Mouse (Mus musculus) A20 (cell line): ENCODE data around the gene Large2.

Experiments used
- DNase-seq: peaks from one replicate; pipeline ENCODE4 v3.0.0-alpha.2; 2011; ENCODE audit warnings: low read depth, low spot score

The Large2 gene

GRCm38 (mm10) chr2:92390206-92390930 lies 15.7 kb upstream of the Large2 start:
- no peak for DNase-seq

DNA sequence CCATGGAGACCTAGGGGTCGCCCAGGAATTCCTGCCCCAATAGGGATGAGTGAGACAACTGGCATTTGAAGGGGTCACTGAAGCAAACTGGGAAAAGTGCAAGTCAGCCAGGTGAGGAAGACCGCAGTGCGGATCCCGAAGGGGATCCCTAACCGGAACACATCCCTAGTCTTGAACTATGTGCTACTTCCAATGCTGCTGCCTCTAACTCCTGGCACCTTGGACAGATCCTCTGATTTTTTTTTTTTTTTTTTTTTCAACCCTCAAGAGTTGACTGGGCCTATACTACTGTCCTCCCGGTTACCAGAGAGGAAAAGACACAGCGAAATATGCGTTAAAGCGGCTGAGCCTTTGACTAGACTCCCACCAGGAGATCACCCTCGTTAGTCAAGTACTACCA lies 15.0 kb upstream of the Large2 start:
- no peak for DNase-seq

- DNase-seq = no peak
These were observed 14.4 kb upstream of the Large2 start for GRCm38 (mm10) chr2:92388891-92389641.

GRCm38 (mm10) chr2:92388081-92388517 lies 13.4 kb upstream of the Large2 start:
- DNase-seq = no peak

DNA sequence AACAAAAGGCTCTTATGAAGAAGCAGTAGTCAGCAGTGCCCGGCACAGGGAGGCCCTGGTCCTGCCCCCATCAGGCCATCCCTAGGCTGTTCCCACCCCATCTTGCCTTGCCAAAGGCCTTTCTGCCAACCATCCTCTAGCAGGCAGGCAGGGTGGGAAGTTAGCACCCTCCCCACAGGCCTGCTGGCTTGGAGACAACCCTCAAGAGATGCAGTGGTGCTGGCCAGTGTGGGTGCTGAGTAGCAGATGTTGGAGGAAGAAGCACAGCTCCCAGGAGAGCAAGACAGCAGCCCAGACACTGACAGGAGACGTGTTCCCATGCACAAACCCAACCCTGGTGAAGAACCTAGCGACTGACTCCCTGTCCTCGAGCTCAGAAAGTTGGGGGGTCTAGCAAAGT lies 13.0 kb upstream of the Large2 start:
- DNase-seq = no peak

GRCm38 (mm10) chr2:92386821-92387570 lies 12.3 kb upstream of the Large2 start:
- DNase-seq = no peak

- no peak for DNase-seq
These were observed 10.7 kb upstream of the Large2 start for GRCm38 (mm10) chr2:92385113-92386051.

GRCm38 (mm10) chr2:92384101-92384500 lies 9.4 kb upstream of the Large2 start:
- DNase-seq = no peak

- DNase-seq = no peak
These were observed 8.1 kb upstream of the Large2 start for GRCm38 (mm10) chr2:92382759-92383158.

GRCm38 (mm10) chr2:92381901-92382588 lies 7.4 kb upstream of the Large2 start, which contains the start of gene 1700029I15Rik:
TSS of gene 1700029I15Rik (plus strand) at chr2:92382538.
- DNase-seq = no peak

- DNase-seq = no peak
These were observed 6.5 kb upstream of the Large2 start for GRCm38 (mm10) chr2:92381161-92381560.

DNA sequence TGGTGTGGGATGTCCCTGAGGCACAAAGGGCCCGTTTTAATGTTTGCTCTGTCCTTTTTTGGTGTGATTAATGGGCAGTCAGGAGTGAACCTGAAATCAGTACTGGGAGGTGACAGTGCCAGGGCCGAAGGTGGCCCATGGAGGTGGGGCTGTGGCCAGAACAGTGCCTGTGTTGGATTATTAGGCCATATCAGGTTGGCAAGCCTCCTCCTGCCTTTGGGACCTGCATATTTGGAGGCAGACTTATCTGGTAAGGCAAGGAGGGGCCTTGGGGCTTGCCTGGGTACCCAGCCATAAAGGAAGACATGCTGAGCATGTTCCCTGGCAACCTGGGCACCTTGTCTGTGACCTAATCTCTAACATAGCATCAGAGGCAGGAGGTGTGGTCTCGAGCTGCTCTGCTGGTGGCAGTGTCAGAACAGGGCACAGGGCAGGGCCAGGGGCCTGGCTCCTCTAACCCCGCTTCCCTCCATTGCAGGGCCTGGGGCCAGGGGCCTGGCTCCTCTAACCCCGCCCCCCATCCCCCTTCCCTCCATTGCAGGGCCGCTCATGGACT lies 5.9 kb upstream of the Large2 start:
- DNase-seq = no peak

DNA sequence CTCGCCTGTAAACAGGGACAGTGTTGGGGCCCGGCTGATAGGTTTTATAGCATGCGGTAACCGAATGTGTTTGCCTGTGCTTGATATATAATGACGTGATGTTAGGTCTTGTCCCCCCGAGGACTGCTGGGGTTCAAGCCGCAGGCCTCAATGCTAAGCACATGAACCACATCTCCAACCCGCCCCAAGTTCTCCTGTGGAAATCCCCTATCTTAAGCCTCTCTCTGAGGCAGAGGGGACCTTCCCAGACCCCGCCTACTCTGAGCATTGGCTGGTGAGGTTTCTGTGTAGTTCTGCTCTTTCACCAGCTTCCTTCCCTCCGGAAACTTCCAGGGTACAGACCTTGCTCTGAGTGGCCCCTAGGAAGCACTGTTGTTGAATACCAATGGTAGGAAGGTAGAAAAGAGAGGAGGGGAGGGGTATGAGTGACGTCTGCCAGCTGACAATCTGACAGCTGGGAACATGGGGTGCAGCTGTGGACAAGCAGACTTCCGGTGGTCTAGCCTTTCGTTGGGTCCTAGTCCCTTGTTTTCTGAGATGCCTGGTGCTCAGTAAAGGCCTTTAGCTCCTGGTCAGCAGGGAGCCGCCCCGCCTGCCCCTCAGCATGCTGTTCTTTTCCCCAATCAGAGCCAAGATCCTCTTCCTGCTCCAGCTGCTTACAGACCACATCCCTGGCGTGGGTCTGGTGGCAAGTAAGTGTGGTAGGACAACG lies 5.3 kb upstream of the Large2 start:
- DNase-seq = peak; percentile 57

GRCm38 (mm10) chr2:92377320-92377719 lies 2.7 kb upstream of the Large2 start:
- DNase-seq = no peak

DNA sequence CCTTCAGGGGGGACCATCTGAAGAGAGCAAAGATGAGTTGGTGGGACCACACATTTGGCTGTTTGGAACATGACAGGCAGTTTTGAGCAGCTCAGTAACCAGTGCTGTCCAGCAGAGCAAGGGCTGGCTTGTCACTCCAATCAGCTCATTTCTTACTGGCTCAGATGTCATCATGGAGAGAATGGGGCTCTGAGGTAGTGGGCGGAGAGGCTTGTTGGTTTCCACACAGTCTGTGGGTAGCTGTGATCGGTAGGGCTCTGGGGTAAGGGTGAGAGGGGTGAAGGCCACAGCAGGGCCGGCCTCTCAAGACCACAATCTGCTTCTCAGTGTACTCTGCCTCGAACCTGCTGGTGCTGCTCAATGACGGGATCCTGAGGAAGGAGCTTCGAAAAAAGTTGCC lies 1.6 kb upstream of the Large2 start:
- no peak for DNase-seq

DNA sequence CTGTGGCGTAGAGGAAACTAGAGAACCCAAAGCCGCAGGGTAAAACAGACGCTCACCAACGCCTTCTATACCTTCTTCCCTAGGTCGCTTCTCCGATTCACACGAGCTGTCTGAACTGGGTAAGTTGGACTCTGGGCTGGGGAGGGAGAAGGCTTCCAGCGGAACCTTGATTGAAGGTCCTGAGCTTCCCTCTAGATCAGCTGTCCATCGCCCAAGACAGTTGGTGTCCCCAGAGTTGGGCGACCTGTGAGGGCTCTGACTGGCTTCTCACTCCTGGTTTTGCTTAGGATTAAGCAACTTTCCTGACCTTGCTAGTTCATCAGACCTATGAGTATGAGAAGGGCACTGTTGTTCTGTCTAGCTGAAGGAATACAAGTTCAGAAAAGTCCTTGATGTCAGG lies 1.1 kb upstream of the Large2 start:
- no peak for DNase-seq

GRCm38 (mm10) chr2:92375099-92375623 lies 492 bp upstream of the Large2 start:
- peak; percentile 98 for DNase-seq

DNA sequence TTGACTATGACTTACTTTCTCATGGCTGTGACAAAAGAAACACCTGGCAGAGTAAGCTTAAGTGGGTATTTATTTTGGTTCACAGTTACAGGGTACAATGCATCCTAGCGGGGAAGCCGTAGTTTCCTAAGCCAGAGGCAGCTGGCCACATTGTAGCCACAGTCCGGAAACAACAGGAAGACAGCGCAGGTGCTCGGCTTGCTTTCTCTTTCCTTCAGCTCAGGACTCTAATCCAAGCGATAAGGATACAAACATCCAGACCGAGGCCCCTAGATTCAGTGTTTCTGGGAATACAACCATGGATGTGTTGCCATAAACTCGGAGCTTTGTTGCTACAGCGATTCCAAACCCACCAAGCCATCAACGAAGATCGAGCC lies 1.2 kb downstream of the Large2 start:
- DNase-seq = no peak

DNA sequence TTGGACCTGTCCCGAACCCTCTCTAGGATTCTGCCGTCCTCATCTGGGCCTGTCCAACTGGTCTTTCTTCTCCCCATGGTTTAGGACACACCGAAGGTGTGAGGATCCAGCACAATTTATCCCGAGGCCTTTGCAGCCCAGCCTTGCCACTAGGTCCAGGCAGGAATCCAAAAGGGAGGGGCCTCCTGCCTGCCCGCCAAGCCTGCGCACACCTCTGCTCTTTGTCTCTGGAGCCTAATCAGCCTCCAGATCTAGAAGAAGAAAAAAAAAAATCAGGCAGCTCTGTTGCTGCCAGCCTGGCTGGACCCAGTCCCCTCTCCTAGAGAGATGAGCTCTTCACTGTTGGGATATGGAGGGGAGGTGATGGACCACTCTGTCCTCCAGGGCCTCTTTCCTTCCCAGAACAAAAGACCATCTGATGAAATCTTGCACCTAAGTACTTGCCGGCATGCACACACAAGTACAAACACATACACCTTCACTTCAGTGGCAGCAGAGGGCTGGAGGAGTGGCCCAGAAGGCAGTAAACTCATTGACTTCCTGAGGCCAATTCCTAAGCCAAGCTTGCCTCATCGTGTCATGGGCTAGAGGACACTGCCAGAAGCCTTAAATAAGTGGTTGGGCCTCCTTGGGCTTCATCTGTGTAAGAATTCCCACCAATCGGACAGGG lies 1.8 kb downstream of the Large2 start:
- no peak for DNase-seq
